Mouse (Mus musculus) T-helper 17 cell (primary cell): ENCODE data around the gene Olfml3.

Experiments used
- in situ Hi-C, 2 experiments: fragments of 300-600 bp; cut with MboI, MseI; formaldehyde crosslinking; loops; 1 replicate in 1 of 2; 2 replicates in 1 of 2; pipeline ENCODE4 v1.15.1; 2025; ENCODE audit warnings: high pct_unique_total_duplicates in 2 of 2

Gene Olfml3

DNA sequence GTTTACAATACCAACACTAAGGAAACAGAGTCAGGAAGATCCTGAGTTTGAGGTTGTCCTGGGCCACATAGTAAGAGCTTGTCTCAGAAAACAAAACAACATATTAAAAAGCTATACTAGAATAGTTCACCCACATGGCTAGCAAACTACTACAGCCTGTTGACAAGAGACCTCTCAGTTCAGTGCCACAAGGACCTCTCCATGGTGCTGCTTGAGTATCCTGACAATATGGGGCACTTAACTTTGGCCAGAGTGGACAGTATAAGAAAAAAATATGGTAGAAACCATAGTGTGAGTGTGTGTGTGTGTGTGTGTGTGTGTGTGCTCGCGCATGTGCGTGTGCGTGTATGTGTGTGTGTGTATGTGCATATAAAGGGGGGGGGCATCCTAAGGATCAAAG, 25.6 kb downstream of the Olfml3 start:
- in situ Hi-C loops = no loop called here

GRCm38 (mm10) chr3:103709470-103710040, 28.2 kb downstream of the Olfml3 start:
- in situ Hi-C loops = no loop called here

GRCm38 (mm10) chr3:103705426-103705825, 32.4 kb downstream of the Olfml3 start:
- in situ Hi-C loops = no loop called here

- in situ Hi-C loops = no loop called here
Measured at GRCm38 (mm10) chr3:103704661-103705060, 33.1 kb downstream of the Olfml3 start.

GRCm38 (mm10) chr3:103696388-103696925, 41.3 kb downstream of the Olfml3 start:
- in situ Hi-C loops = no loop called here

GRCm38 (mm10) chr3:103695556-103695955, 42.2 kb downstream of the Olfml3 start:
- in situ Hi-C loops = no loop called here

GRCm38 (mm10) chr3:103690506-103690905, 47.3 kb downstream of the Olfml3 start:
- in situ Hi-C loops = no loop called here

DNA sequence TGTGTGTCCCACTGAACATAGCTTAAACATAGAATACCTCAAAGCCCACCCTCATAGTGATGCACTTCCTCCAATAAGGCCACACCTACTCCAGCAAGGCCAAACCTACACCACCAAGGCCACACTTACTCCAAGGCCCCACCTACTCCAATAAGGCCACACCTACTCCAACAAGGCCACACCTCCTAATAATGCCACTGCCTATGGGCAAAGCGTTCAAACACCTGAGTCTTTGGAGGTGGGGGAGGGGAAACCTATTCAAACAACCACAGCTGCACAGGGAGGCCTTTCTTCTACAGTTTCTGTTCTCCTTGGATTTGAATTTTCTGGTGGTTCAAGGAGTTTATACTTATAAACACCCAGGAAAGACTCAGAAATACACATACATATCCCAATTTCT, 48.8 kb downstream of the Olfml3 start:
- in situ Hi-C loops = no loop called here

DNA sequence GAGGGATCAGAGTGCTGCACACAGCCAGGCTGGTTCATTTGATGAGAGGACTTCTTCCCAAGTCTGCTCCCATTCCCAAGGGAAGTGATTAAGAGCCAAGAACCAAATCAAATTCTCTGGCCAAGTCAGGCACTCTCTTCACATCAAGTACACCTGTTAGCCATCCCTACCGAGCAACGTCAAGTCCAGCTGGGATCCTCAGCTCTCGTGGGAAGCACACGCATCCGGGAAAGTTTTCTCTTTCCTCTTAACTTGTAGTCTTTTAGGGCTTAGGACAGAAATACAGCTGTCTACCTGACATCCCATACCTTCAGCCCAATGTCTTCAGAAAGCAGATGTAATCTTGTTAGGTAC, 53.9 kb downstream of the Olfml3 start:
- in situ Hi-C loops = loop anchor here in 1 of 2 experiments (5.0 kb wide), 1 partner anchor 42 kb away; no protein-coding TSS in a partner anchor

DNA sequence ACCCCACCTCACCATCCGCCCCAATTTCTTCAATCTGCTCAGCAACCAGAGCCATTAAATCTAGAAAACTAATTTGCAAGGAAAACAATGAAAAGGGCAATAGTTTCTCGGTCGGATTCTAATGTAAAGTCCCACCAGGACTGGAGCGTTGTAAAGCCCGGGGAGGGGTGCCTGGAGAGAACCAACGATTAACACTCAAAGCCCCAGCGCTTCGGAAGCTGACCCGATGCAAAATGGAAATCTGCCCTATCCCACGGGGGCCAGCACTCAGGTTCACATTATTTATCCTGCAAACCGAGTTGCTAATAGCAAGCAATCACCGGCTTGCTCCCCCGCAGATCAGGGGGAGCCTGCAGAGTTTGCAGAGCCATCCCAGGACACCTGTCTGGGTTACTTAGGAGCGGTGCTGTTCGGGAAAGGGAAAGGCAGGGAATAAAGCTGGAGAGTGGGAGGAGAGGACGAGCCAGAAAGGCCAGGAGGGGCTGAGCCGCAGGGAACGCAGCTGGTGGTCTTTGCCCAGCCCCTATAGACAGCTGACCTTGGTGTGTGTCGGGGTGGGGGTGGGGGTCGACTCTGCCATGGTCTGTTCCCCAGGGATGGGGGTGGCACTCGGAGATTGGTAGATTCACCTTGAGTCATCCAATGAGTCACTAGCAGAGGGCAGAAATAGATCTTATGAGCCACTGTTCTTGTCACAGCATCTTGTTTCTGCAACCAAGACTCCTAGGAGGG, 54.4 kb downstream of the Olfml3 start:
- in situ Hi-C loops = loop anchor here in 1 of 2 experiments (5.0 kb wide), 1 partner anchor 41 kb away; no protein-coding TSS in a partner anchor

GRCm38 (mm10) chr3:103682473-103682872, 55.3 kb downstream of the Olfml3 start:
- in situ Hi-C loops = loop anchor here in 1 of 2 experiments (5.0 kb wide), 1 partner anchor 40 kb away; no protein-coding TSS in a partner anchor

DNA sequence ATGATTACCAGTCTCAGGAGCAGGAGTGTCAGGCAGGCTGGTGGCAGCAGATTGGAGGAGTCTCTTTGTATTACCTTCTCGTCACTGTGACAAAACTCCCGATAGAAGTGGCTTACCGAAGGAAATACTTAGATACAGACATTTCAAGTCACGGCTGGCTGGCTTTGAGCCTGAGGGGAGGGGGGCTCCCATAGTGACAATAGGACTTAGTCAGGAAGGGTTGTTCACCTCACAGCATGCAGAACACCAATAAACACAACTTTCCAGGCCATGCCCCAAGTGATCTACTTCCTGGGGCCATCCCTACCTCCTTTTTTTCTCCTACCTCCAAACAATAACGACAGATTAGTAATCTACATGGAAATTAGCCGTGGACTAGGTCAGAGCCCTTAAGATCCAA, 59.0 kb downstream of the Olfml3 start:
- in situ Hi-C loops = no loop called here

DNA sequence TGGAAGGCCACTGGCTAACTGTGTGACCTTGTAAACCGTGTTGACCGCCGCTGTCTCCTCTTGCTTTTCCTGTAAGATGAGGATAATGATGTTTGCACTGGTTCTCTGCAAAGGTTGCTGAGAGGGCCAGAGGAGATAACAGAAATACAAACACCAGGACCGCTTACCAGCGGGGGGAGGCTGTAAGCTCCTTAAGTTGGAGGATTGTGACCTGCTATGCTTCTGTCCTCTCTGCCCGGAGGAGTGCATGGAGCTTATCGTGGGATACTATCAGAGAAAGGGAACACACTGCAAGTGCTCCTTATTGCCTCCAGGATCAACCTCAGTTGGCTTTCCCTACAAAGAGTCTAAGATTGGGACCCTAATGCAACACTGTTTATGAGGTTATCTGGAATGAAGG, 65.1 kb downstream of the Olfml3 start:
- in situ Hi-C loops = no loop called here
